ENCODE assay signal across 24 mouse cellular contexts in the genomic region with DNA sequence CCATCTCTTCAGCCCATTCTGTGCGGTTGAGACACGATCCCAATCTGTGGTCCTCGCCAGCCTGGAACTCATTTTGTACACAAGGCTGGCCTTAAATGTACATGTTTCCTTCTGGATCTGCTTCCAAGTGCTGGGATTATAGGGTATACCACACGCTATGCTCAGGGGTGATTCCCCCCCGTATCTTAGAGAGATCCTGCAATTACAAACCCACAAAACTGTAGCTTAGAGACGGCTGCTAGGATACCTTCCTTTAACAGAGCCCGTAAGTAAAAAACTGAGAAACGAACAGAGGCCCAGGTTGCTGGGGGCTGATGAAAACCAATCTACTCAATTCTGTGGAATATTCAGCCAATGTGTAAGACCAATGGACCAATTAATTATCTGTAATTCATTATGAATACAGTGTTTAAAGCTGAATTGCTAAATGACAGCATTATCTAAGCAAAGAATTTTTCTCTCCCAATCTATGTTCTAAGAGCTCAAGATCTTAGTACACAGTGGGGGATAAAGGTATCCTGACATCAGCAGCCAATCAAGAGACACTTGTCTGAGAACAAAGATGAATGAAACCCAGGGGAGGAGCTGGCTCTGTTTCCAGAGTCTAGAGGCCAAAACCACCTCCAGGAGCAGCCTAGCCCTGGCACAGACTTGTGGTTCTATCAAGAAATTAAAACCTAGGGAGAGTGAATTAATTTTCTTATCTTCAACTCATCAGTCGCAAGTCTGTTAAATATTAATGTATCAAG. TPM values are rescaled to one million over a fixed set of nuclear protein-coding genes. Genes with fewer than 3 reads are reported as not detected.
DNase-seq lines count a peak whose midpoint lies in the region; ATAC-seq lines count a peak whose summit lies in the region.
"Had no signal": no experiment of that assay in that cellular context is flagged by ENCODE, and none has a peak within 500 bp of the region (broad histone marks: within the 10 kb centered on the region; RNA-seq: fewer than 3 reads in every experiment).

No protein-coding gene starts in this region.

- H3K9me3 ChIP-seq in forebrain, embryonic 13.5 days (replicated peaks), result no peaks in the 10 kb centered on the region
- H3K9me3 ChIP-seq in forebrain, embryonic 10.5 days, result no peaks in the 10 kb centered on the region
- H3K9me3 ChIP-seq in forebrain, embryonic 16.5 days (ENCODE audit: control insufficient read depth, low read length), result no peaks in the 10 kb centered on the region
- H3K9me3 ChIP-seq in liver, embryonic 12.5 days (replicated peaks), result no peaks in the 10 kb centered on the region
- H3K9me3 ChIP-seq: heart, embryonic 15.5 days; limb, embryonic 13.5 days; liver, embryonic 13.5 days; midbrain, embryonic 12.5 days had no signal

- no peaks in the 10 kb centered on the region for H3K4me1 ChIP-seq in forebrain, embryonic 13.5 days
- no peaks in the 10 kb centered on the region for H3K4me1 ChIP-seq in forebrain, embryonic 10.5 days
- no peaks in the 10 kb centered on the region for H3K4me1 ChIP-seq in forebrain, embryonic 16.5 days (replicated peaks; ENCODE audit: control insufficient read depth, insufficient read depth, low read length)
- H3K4me1 ChIP-seq in liver, embryonic 12.5 days, result no peaks in the 10 kb centered on the region
- H3K4me1 ChIP-seq: heart, embryonic 15.5 days; limb, embryonic 13.5 days; liver, embryonic 13.5 days; midbrain, embryonic 12.5 days had no signal

- no peak overlapping the region for H3K4me3 ChIP-seq in forebrain, embryonic 13.5 days
- no peak overlapping the region for H3K4me3 ChIP-seq in forebrain, embryonic 10.5 days
- no peak overlapping the region for H3K4me3 ChIP-seq in forebrain, embryonic 16.5 days (replicated peaks; ENCODE audit: low read length)
- no peak overlapping the region for H3K4me3 ChIP-seq in liver, embryonic 12.5 days
- H3K4me3 ChIP-seq: heart, embryonic 15.5 days; limb, embryonic 13.5 days; liver, embryonic 13.5 days; midbrain, embryonic 12.5 days had no signal

- H3K27ac ChIP-seq in forebrain, embryonic 13.5 days, result no peak overlapping the region
- no peak overlapping the region for H3K27ac ChIP-seq in forebrain, embryonic 10.5 days
- no peak overlapping the region for H3K27ac ChIP-seq in forebrain, embryonic 16.5 days (ENCODE audit: low read length)
- no peak overlapping the region for H3K27ac ChIP-seq in liver, embryonic 12.5 days
- H3K27ac ChIP-seq: heart, embryonic 15.5 days; hindbrain, embryonic 14.5 days; kidney, postnatal 0 days; limb, embryonic 13.5 days; liver, embryonic 13.5 days; midbrain, embryonic 12.5 days; stomach, postnatal 0 days had no signal

- no peak overlapping the region for H3K9ac ChIP-seq in forebrain, embryonic 13.5 days
- H3K9ac ChIP-seq in forebrain, embryonic 16.5 days (replicated peaks; ENCODE audit: low read depth, low read length), result no peak overlapping the region
- no peak overlapping the region for H3K9ac ChIP-seq in liver, embryonic 12.5 days
- H3K9ac ChIP-seq: heart, embryonic 15.5 days; hindbrain, embryonic 14.5 days; limb, embryonic 13.5 days; liver, embryonic 13.5 days; midbrain, embryonic 12.5 days had no signal

- no peak for DNase-seq in forebrain, embryonic 10.5 days (ENCODE audit: extremely low spot score, low spot score)
- peak; percentile 9 to 16 for DNase-seq in layer of hippocampus, postnatal 10 days (ENCODE audit: low spot score in 2 of 2)
- DNase-seq in layer of hippocampus, adult 18-20 months (ENCODE audit: low spot score in 2 of 2), result no peak
- peak; percentile 33 for DNase-seq in brain, adult 2 months (ENCODE audit: low read depth, low spot score)
- no peak for DNase-seq in thymus, postnatal 36 days
- DNase-seq: cerebellum, adult 18-20 months; cerebellum, postnatal 36 days; embryo, embryonic 11 days; gastrocnemius, postnatal 25 days; heart, postnatal 36 days; kidney, adult 2 months; liver, embryonic 13.5 days; lung, adult 2 months; lung, postnatal 14 days; thymus, postnatal 25 days had no signal

- peak; percentile 36; the same call in 1 of the 2 replicates for ATAC-seq in forebrain, embryonic 13.5 days
- peak; percentile 64 for ATAC-seq in forebrain, embryonic 16.5 days
- no peak for ATAC-seq in liver, embryonic 12.5 days

- no peak overlapping the region for H3K4me2 ChIP-seq in forebrain, embryonic 13.5 days
- H3K4me2 ChIP-seq in forebrain, embryonic 16.5 days (ENCODE audit: low read length), result no peak overlapping the region
- no peak overlapping the region for H3K4me2 ChIP-seq in liver, embryonic 12.5 days
- H3K4me2 ChIP-seq: heart, embryonic 15.5 days; hindbrain, embryonic 14.5 days; limb, embryonic 13.5 days; liver, embryonic 13.5 days; midbrain, embryonic 12.5 days had no signal

- WGBS in forebrain, embryonic 13.5 days, result 72% methylated on average over 9 of the region's 9 CpGs
- 92% methylated on average over 9 of the region's 9 CpGs for WGBS in forebrain, embryonic 10.5 days
- 52% methylated on average over 9 of the region's 9 CpGs for WGBS in forebrain, embryonic 16.5 days
- 73% methylated on average over 9 of the region's 9 CpGs for WGBS in liver, embryonic 12.5 days (ENCODE audit: insufficient replicate concordance)

- no peaks in the 10 kb centered on the region for H3K36me3 ChIP-seq in forebrain, embryonic 13.5 days (ENCODE audit: poor library complexity, severe bottlenecking)
- H3K36me3 ChIP-seq in forebrain, embryonic 10.5 days (replicated peaks), result no peaks in the 10 kb centered on the region
- H3K36me3 ChIP-seq in forebrain, embryonic 16.5 days (ENCODE audit: control insufficient read depth, insufficient read depth), result no peaks in the 10 kb centered on the region
- no peaks in the 10 kb centered on the region for H3K36me3 ChIP-seq in liver, embryonic 12.5 days
- H3K36me3 ChIP-seq: heart, embryonic 15.5 days; limb, embryonic 13.5 days; liver, embryonic 13.5 days; midbrain, embryonic 12.5 days had no signal

- no peaks in the 10 kb centered on the region for H3K27me3 ChIP-seq in forebrain, embryonic 13.5 days
- H3K27me3 ChIP-seq in forebrain, embryonic 10.5 days (ENCODE audit: poor library complexity, severe bottlenecking), result no peaks in the 10 kb centered on the region
- no peaks in the 10 kb centered on the region for H3K27me3 ChIP-seq in forebrain, embryonic 16.5 days (replicated peaks; ENCODE audit: control insufficient read depth, insufficient read depth, low read length)
- H3K27me3 ChIP-seq in liver, embryonic 12.5 days (replicated peaks), result 0 out of 2 replicates have a peak, but pooled peaks cover 6% of the 10 kb centered on the region
- H3K27me3 ChIP-seq: heart, embryonic 15.5 days; limb, embryonic 13.5 days; liver, embryonic 13.5 days; midbrain, embryonic 12.5 days had no signal

RNA-seq across cellular contexts. Expression of a gene that starts 54.0 kb away (rescaled TPM):
- 91.5 and 101 TPM in 2 replicates for polyA plus RNA-seq in forebrain, embryonic 13.5 days (2015; fragmentation: Nextera tagmentation; extraction: Ambion mirVana)
- polyA plus RNA-seq in forebrain, embryonic 10.5 days (2016; fragmentation: Nextera tagmentation; extraction: Ambion mirVana), result 135 and 146 TPM in 2 replicates
- 10 to 100 TPM; 78.0 to 79.1 TPM for total RNA-seq in layer of hippocampus, postnatal 10 days (2021)
- total RNA-seq in layer of hippocampus, adult 18-20 months (2021), result 10 to 100 TPM; 63.3 to 68.2 TPM
- polyA plus RNA-seq in forebrain, embryonic 16.5 days (2015; fragmentation: Nextera tagmentation; extraction: Ambion mirVana), result 92.3 and 105 TPM in 2 replicates
- 104 TPM in 2 replicates for polyA plus RNA-seq in liver, embryonic 12.5 days (2016; fragmentation: Nextera tagmentation; extraction: Ambion mirVana)

Comparison
In these comparisons a context has a peak if more than half of its experiments do, and no peak if none do; other contexts are left out.
1. DNase-seq: peak in layer of hippocampus, postnatal 10 days (2 of 2) and brain, adult 2 months (single experiment); none in forebrain, embryonic 10.5 days (single experiment), layer of hippocampus, adult 18-20 months (0 of 2) and thymus, postnatal 36 days (0 of 2).